Mouse (Mus musculus) liver, embryonic 13.5 days (tissue): ENCODE data around the gene Adgra1. TPM values are rescaled to one million over a fixed set of nuclear protein-coding genes. Genes with fewer than 3 reads are reported as not detected.

Source experiments
- ATAC-seq: fragments of 200-750 bp; cut with Nextera tagmentation; 2 replicates; pipeline ENCODE4 v1.8.0; 2017; ENCODE audit warnings: low read depth, mild to moderate bottlenecking, moderate number of reproducible peaks, moderate library complexity
- DNase-seq: peaks from one replicate; pipeline ENCODE4 v3.0.0; 2022
- H3K27ac ChIP-seq: fragments of 300-500 bp; sonication (generic); 2 replicates; pipeline ENCODE4 v1.5.1; 2015; ENCODE audit warnings: moderate library complexity, mild to moderate bottlenecking, inconsistent platforms
- H3K27me3 ChIP-seq: fragments of 300-500 bp; sonication (generic); 2 replicates; pipeline ENCODE4 v1.6.1; 2015; ENCODE audit warnings: mild to moderate bottlenecking, inconsistent platforms
- H3K36me3 ChIP-seq: fragments of 300-500 bp; sonication (generic); 2 replicates; pipeline ENCODE4 v1.6.1; 2015; ENCODE audit warnings: mild to moderate bottlenecking, inconsistent platforms
- H3K4me1 ChIP-seq: fragments of 300-500 bp; sonication (generic); replicated peaks from 2 replicates; pipeline ENCODE4 v1.6.1; 2015; ENCODE audit warnings: inconsistent platforms
- H3K4me2 ChIP-seq: fragments of 300-500 bp; sonication (generic); 2 replicates; pipeline ENCODE4 v1.6.1; 2015; ENCODE audit warnings: inconsistent platforms, mild to moderate bottlenecking, moderate library complexity
- H3K4me3 ChIP-seq: fragments of 300-500 bp; sonication (generic); replicated peaks from 2 replicates; pipeline ENCODE4 v1.5.1; 2015; ENCODE audit warnings: mild to moderate bottlenecking, inconsistent platforms
- H3K9ac ChIP-seq: fragments of 300-500 bp; sonication (generic); 2 replicates; pipeline ENCODE4 v1.6.1; 2015; ENCODE audit warnings: mild to moderate bottlenecking, inconsistent platforms
- H3K9me3 ChIP-seq: fragments of 300-500 bp; sonication (generic); replicated peaks from 2 replicates; pipeline ENCODE4 v1.6.1; 2016; ENCODE audit warnings: inconsistent platforms
- WGBS: fragments of 180-500 bp; shearing (Covaris S2); methylation state at CpG from one replicate; pipeline ENCODE4 v1.1.7; 2015; ENCODE audit not compliant: insufficient replicate concordance; 5-methylcytosine and 5-hydroxymethylcytosine counted together
- polyA plus RNA-seq: library from polyadenylated mRNA; unstranded; fragments of >200 nt; fragmentation: Nextera tagmentation; extraction: Ambion mirVana; gene quantifications from 2 replicates; pipeline ENCODE4 v1.2.1, GENCODE M21; 2015

The Adgra1 gene
- polyA plus RNA-seq, 1 experiment from 2014 or later = not detected

DNA sequence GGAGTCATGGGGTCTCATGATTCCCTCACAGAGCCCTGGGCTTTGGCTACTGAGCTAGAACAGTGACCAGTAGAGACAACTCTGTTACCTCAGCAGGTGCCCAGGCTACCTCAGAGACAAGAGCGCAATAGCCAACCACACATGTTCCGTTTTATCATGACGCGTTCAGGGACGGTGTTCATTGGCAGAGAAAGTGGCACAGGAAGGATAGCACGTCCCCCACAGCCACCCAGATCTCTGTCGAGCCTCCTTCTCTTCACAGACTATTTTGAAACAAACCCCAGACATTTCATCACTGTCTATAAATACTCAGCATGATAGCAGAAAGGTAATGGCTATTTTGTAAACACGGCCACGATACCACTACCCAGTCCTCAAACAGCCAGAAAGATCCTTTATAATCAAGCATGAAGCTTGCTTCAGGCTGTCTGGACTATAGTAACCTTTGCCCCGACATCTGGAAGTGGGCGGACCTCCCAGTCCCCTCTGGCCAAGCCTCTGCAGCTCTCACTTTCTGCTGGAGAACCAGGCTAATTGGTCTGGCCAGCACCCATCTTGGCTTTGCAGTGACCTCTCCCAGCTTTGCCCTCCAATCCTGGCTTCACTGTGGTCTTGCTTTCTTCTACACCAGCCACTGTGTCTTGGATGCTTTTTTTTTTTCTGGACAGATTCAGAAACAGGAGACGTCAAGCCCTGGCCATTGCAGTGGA lies 11.5 kb upstream of the Adgra1 start:
- no peaks in the 10 kb centered on the region for H3K4me1 ChIP-seq
- no peaks in the 10 kb centered on the region for H3K36me3 ChIP-seq
- DNase-seq (no peak), ATAC-seq (no peak)
- no peaks in the 10 kb centered on the region for H3K9me3 ChIP-seq
- no peak overlapping the region for H3K4me3 ChIP-seq
- no peak overlapping the region for H3K4me2 ChIP-seq
- no peak overlapping the region for H3K27ac ChIP-seq
- H3K27me3 ChIP-seq = no peaks in the 10 kb centered on the region
- 60% methylated on average over 12 of the region's 12 CpGs for WGBS
- H3K9ac ChIP-seq = no peak overlapping the region

DNA sequence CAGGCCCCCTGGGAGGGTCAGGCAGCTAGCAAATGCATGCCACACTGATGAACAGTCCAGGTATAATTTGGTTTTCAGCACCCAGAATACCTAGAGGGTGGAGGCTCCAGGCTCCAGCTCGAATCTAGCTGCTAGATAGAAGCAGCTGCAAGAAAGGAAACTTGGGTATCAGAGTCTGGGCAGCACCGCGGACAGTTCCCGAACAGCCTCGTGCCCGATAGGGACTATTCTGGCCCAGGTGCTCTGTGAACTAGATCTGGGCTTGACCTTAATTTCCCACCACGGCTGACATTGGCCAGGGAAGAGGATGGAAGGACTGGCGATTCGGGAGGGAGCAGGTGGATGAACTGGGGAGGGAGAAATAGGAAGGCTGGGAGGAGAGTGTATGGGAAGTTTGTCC lies 6.3 kb upstream of the Adgra1 start:
- Histone ChIP-seq H3K9me3 (no peaks in the 10 kb centered on the region), H3K9ac (no peak overlapping the region), H3K4me1 (no peaks in the 10 kb centered on the region), H3K4me2 (no peak overlapping the region), H3K4me3 (no peak overlapping the region), H3K27ac (no peak overlapping the region), H3K36me3 (no peaks in the 10 kb centered on the region), H3K27me3 (peaks cover 3% of the 10 kb centered on the region)
- DNase-seq (no peak), ATAC-seq (no peak)
- 7% methylated on average over 9 of the region's 9 CpGs for WGBS

DNA sequence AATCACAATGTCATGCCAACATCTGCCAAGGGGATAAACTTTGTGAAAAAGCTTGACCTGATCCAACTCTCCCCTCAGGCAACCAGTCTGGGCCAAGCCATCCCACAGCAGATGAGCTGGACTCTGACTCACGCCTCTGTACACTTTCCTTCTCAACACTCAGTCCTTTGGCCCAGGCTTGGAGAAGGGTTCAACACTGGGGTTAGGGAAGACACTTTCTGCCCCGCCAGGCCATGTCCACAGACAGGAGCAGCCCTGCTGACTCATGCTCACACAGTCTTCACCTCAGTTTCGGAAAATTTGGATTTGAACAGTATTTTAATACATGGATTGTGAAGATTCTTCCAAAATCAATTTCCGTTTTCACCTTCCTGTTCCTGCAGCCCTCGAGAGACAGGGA lies 442 bp upstream of the Adgra1 start:
- Histone ChIP-seq H3K27ac (no peak overlapping the region), H3K36me3 (no peaks in the 10 kb centered on the region), H3K9ac (no peak overlapping the region), H3K9me3 (no peaks in the 10 kb centered on the region), H3K4me3 (no peak overlapping the region), H3K27me3 (peaks cover 39% of the 10 kb centered on the region), H3K4me2 (no peak overlapping the region), H3K4me1 (no peaks in the 10 kb centered on the region)
- ATAC-seq = no peak
- 30% methylated on average over 5 of the region's 5 CpGs for WGBS
- no peak for DNase-seq

DNA sequence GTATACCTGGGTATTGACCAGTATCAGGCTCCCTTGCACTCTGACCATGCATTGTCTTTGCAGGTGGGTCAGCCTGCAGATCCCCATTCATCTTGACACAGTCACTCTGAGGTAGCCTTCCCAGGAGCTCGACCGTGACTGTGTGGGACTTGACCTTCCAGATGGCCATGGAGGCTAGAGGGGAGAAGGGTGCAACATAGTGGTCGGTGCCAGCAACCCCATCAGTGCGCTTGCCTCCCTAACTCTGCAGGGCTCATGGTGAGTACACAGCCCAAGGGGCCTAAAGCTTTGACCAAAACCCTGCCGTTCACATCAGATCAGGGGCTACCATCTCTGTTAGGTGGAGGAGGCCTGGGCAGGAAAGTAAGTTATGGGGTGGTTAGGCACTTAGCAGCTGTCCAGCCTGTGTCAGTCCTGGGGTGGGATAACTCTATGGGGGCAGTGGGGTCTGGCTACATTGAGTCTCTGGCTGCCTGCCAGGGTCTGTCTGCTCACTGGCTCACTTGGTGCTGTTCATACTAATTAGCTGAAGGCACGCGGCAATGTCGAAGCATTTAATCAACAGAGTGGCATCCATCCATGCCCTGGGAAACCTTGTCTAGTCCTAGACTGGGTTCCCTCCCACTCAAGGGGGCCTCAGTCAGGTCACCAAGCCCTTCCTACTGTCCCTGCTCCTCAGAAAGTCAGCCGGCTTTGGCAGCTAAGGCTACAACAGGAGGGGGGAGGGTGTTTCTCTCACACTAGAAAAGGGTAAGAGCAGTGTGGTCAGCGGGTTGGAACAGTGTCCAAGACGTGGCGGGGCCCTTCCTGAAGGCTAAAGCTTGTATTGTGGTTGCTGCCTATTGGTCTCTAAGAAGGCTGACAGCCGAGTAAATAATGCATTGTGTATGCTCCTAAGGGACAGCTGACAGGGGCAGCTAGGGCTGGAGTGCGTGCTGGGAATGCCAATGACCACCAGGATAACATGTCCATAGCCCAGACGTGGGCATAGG lies 1.5 kb downstream of the Adgra1 start:
- no peaks in the 10 kb centered on the region for H3K9me3 ChIP-seq
- H3K27me3 ChIP-seq = peaks cover 39% of the 10 kb centered on the region
- no peaks in the 10 kb centered on the region for H3K4me1 ChIP-seq
- no peak overlapping the region for H3K4me3 ChIP-seq
- no peak overlapping the region for H3K4me2 ChIP-seq
- 59% methylated on average over 15 of the region's 15 CpGs for WGBS
- no peaks in the 10 kb centered on the region for H3K36me3 ChIP-seq
- DNase-seq (no peak), ATAC-seq (no peak)
- H3K9ac ChIP-seq = no peak overlapping the region
- no peak overlapping the region for H3K27ac ChIP-seq

DNA sequence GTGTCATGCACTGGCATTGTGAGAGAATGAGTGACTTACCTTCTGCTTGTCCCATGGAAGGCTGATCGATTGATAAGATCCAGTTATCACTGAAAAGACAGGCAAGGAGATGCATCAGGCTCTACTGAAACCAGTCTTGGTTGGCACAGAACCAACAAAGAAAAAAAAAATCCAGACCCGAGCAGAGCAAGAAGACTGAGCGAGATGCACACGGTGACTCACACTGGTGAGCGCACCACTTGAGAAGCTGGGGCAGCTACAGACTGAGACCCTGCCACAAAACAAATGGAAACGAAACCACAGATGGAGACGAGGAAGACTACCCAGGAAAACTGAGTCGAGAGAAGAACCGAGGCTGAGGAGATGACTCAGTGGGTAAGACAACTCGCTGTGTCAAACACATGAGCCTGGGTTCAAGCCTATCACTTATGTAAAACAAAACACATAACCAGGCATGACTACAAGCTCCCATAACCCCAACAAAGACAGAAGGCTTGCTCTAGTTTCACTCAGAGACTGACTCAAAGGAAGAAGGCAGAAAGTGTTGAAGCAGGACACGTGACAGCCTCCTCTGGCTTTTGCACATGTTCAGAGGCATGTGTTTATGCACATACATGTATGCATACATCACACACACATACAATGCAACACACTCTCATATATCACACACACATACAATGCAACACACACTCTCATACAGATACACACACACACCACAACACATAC lies 6.6 kb downstream of the Adgra1 start:
- Histone ChIP-seq H3K27ac (no peak overlapping the region), H3K4me1 (no peaks in the 10 kb centered on the region), H3K4me3 (no peak overlapping the region), H3K27me3 (0 out of 2 replicates have a peak, but pooled peaks cover 7% of the 10 kb centered on the region), H3K4me2 (no peak overlapping the region), H3K9me3 (no peaks in the 10 kb centered on the region), H3K9ac (no peak overlapping the region), H3K36me3 (no peaks in the 10 kb centered on the region)
- ATAC-seq (no peak), DNase-seq (no peak)
- WGBS = 61% methylated on average over 11 of the region's 11 CpGs

DNA sequence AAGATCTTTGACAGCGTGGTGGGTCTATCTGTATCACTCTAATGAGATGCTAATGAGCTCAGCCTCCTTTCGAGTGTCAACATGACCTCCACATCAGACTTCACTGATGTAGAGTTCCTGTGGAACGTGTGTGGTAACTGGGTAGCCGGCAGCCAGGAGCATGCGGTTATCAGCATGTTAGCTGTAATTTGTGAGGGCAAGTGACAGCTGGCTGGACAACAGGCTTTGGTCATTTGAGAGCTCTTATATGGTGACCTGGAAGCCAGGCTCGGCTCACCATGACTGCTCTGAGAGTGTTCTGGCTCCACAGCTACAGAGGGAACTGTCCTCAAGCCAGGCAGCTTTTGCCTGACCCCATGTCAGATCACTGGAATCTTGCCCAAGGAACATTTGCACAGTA lies 8.4 kb downstream of the Adgra1 start:
- H3K9me3 ChIP-seq = no peaks in the 10 kb centered on the region
- no peaks in the 10 kb centered on the region for H3K4me1 ChIP-seq
- DNase-seq (no peak), ATAC-seq (no peak)
- no peak overlapping the region for H3K9ac ChIP-seq
- no peaks in the 10 kb centered on the region for H3K36me3 ChIP-seq
- 55% methylated on average over 6 of the region's 6 CpGs for WGBS
- H3K27ac ChIP-seq = no peak overlapping the region
- no peak overlapping the region for H3K4me3 ChIP-seq
- H3K27me3 ChIP-seq = no peaks in the 10 kb centered on the region
- H3K4me2 ChIP-seq = no peak overlapping the region

DNA sequence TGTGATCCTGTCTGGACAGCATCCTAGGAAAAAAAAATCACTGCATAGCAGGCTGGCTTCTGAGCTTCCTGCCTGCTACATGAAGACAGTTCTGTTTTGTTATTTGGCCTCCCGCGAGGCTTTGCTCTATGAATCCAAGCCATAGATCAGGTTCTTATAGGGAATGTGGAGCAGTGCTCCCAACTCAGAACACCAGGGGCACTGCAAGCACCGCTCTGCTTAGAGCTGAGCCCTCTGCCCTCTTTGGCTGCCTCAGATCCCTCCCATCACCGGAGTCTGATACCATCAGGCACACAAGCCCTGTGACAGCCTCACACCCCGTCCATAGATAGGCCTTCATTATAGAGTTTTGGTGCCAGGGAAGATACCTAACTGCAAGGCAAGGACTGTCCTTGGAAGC lies 9.2 kb downstream of the Adgra1 start:
- Histone ChIP-seq H3K4me2 (no peak overlapping the region), H3K36me3 (no peaks in the 10 kb centered on the region), H3K9me3 (no peaks in the 10 kb centered on the region), H3K9ac (no peak overlapping the region), H3K4me1 (no peaks in the 10 kb centered on the region), H3K27ac (no peak overlapping the region), H3K4me3 (no peak overlapping the region), H3K27me3 (no peaks in the 10 kb centered on the region)
- ATAC-seq = no peak
- DNase-seq = no peak
- WGBS = 52% methylated on average over 5 of the region's 5 CpGs

DNA sequence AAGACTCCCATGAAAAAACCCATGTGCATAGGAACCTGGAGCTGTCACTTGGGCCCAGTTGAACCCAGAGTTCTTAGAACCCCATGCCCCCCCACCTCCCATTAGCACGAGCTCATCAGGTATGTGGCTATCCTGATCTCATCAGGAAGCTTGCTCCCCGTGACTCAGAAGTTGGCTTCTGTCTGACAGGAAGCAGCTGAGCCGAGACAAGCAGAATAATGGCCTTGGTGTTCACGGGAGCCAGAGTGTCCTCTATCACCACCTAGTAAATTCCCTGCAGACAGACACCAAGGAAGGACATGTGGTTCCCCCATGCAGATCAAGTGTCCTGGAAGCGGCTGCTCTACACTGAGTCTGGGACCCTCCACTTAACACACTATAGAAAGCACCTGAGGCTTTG lies 9.8 kb downstream of the Adgra1 start:
- Histone ChIP-seq H3K9ac (no peak overlapping the region), H3K9me3 (no peaks in the 10 kb centered on the region), H3K36me3 (no peaks in the 10 kb centered on the region), H3K4me2 (no peak overlapping the region), H3K27ac (no peak overlapping the region), H3K4me3 (no peak overlapping the region), H3K4me1 (no peaks in the 10 kb centered on the region), H3K27me3 (no peaks in the 10 kb centered on the region)
- no peak for DNase-seq
- WGBS = 18% methylated on average over 5 of the region's 5 CpGs
- no peak for ATAC-seq

DNA sequence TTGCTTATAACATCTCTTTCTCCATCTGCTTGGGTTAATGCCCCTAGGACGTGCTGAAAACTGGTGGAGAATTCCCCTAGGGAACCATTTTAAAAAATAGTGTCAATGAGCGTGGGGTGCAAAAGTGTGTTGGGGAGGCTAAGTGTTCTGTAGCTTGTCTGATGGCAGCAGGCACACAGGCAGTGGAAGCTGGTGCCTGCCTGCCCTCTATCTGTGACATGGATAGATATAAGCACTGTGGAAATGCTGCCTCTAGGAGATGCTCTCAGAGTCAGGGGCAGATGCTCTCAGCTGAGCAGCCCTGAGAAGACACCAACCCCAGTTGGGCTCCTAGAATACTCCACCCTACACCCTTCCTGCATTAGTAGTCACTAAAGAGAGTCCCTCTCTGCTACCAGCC lies 11.1 kb downstream of the Adgra1 start:
- DNase-seq (no peak), ATAC-seq (no peak)
- Histone ChIP-seq H3K4me3 (no peak overlapping the region), H3K36me3 (no peaks in the 10 kb centered on the region), H3K4me1 (no peaks in the 10 kb centered on the region), H3K4me2 (no peak overlapping the region), H3K9ac (no peak overlapping the region), H3K9me3 (no peaks in the 10 kb centered on the region), H3K27ac (no peak overlapping the region), H3K27me3 (no peaks in the 10 kb centered on the region)
- WGBS = 65% methylated on average over 2 of the region's 2 CpGs

DNA sequence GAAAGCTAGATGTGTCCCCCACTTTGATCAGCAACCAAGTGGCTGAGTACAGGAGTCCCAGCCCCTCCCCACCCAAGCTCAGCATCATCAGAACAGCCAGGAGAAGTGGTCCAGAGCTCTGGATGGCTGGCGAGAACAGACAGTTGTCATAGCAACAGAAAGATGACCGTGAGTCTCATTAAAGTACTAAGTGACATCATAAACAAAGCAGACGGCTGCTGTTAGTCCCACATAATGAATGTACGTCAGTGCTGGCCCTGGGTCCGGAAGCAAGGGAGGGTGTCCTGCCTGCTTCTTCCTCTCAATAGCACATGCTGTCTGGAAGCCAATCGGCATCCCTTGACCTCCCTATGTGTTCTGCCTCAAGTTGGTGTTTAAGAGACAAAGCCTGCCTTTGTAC lies 16.2 kb downstream of the Adgra1 start:
- H3K4me1 ChIP-seq = no peaks in the 10 kb centered on the region
- H3K36me3 ChIP-seq = no peaks in the 10 kb centered on the region
- DNase-seq (no peak), ATAC-seq (no peak)
- H3K4me3 ChIP-seq = no peak overlapping the region
- H3K4me2 ChIP-seq = no peak overlapping the region
- WGBS = 46% methylated on average over 6 of the region's 6 CpGs
- H3K9ac ChIP-seq = no peak overlapping the region
- no peaks in the 10 kb centered on the region for H3K9me3 ChIP-seq
- no peak overlapping the region for H3K27ac ChIP-seq
- no peaks in the 10 kb centered on the region for H3K27me3 ChIP-seq

DNA sequence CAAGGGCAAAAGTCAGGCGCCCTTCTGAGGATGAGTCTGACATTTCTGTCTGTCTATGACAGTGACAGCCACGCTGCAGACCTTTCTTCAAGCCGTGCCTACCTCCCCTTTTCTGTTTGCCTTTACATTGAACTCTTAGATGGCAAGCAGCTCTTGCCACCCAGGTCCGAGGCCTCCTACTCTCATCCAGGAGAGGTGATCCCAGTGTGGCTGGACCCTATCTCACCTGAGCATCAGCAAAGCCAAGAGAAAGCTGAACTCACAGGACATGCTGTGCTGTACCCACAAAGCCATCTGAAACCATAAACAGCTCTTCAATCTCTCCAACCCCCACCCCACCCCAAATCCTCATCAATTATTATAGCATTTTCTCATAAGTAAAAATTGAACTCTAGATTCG lies 16.7 kb downstream of the Adgra1 start:
- no peak for ATAC-seq

More for the DNA sequence above, 16.7 kb downstream of the Adgra1 start:
- no peaks in the 10 kb centered on the region for H3K4me1 ChIP-seq
- H3K9ac ChIP-seq = no peak overlapping the region
- H3K4me3 ChIP-seq = no peak overlapping the region
- no peaks in the 10 kb centered on the region for H3K9me3 ChIP-seq
- DNase-seq = no peak
- H3K27me3 ChIP-seq = no peaks in the 10 kb centered on the region
- whole genome bisulfite sequencing = 49% methylated on average over 5 of the region's 5 CpGs
- H3K4me2 ChIP-seq = no peak overlapping the region
- H3K36me3 ChIP-seq = no peaks in the 10 kb centered on the region
- no peak overlapping the region for H3K27ac ChIP-seq
